Mouse (Mus musculus) urinary bladder, postnatal 4 days (tissue): Measurements from ENCODE around the gene Trem3.

ENCODE experiments used
- DNase-seq, 2 experiments: peaks; one replicate each; pipeline ENCODE4 v3.0.0; 2021 to 2022; ENCODE audit warnings: low spot score in 2 of 2

Trem3 gene

DNA sequence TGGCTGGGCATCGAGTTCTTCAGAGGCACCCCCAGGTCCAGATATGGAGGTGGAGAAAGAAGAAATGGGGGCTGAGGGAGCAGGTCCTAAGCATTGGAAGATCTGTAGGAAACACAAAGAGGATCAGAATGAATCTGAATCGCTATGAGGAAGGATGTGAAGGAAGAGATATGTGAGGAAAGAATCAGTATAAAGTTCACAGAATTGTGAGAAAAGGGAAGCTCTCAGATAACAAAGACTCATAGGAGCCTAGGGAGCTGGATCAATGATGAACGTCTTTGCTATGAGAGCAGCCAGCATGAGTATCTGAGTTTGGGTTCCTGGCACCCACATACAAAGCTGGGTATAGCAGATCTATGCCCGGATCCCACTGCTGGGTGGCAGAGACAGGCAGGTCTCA lies 22.3 kb downstream of the Trem3 start:
- DNase-seq, result no peak

DNA sequence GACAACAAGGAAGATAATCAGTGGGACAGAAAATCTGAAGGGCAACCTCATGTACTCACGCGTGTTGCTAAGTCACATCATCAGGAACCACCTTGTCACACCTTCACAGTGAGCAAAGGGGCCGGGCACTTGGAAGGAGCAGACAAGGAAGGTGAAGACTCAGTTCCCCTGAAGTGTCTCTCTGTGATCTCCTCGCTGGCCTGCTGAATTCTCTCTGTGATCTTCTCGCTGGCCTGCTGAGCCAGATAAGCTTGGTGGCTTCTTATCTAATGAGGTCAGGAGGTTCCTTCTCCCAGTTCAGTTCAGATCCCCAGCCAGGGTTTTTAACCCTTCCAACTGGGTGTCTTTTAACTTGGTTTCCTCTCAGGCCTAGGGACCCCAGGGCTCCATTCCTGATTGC lies 24.6 kb downstream of the Trem3 start:
- no peak for DNase-seq

DNA sequence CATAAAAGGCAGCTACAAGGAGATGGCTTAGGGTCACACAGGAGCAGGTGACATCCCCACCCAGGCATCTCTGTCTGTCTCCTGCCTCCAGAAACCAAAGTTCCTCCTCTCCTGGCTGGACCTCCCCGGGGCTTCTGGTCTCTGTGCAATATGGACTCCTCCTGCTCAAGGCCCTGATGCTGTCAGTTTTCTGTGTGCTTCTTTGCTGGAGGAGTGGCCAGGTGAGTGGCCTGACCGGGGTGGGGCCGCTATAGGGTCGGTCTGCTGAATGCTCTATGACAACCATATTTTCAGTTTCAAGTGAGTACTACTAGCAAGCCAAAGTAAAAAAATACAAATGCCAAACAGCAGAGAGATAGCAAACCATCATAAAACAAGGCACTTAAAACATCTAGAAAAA lies 25.0 kb downstream of the Trem3 start:
- DNase-seq, result no peak

DNA sequence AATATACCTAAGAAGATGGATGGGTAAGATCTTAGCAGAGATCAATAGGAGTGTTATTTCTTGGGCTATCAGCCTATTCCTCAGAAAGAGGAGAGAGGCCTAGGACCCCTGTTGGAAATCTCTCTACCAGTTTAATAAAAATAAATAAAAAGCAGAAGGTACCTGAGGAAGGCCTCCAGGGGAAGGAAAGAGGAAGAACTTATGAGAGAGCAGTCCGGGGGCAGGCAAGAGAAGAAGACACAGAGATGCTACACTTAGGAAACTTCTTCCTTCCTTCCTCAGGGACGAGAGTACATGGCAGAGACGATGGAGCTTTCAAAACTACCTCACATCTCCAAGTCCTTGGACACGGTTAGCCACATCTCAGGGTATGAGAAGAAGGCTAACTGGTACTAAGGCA lies 26.5 kb downstream of the Trem3 start:
- DNase-seq, result no peak

DNA sequence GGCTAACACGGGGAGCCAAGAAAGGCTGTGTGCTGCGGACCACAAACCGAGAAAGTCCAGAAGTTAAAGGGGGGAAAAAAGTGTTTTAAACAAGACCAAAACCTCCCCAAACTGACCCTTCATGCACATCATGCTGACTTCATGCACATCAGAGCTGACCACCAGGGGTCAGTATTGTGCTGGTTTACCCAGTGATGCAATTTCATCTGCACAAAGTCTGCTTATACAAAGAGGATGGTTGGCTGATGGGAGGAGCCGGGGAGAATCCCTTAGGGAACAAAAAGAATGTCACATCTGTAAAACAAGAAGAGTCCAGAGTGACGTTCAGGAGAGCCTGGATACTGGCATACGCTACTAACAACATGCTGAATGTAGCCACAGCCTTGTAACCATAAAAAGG lies 27.3 kb downstream of the Trem3 start:
- DNase-seq, result peak; percentile 36 to 76

DNA sequence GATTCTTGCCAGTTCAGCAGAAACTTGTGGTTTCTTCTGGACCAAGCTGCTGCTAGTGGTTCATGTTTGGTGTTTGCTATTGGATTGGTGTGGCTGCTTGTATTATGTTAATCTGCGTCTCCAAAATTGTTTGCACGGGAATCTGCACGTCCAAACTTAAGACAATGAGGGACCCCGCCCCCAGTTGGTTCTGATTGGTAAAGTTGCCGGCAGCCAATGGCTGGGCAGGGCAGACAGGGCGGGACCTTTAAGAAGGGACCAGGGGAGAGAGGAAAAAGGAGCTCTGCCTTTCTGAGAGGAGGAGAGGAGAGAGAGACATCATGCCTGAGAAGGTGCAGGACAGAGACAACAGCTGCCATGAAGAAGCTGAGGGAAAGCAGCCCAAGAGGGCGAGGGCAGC lies 28.2 kb downstream of the Trem3 start:
- DNase-seq, result no peak

DNA sequence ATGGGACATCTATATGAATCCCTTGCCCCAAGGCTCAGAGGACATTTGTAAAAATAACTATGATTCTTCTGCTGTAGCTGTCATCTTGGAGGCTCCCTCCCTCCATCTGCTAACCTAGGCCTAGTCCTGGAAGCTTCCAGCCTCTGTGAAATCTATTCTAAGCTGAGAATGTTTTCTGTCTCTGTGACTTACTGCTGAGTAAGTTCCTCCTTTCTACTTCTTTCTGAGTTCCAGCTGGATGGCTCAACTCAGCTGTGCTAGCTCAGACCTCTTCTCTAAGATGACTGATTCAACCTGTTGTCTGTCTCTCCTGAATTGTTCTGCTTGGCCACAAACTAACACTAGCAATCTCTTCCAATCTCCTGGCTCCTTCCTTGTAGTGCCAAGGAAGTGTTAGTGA lies 30.8 kb downstream of the Trem3 start:
- no peak for DNase-seq

DNA sequence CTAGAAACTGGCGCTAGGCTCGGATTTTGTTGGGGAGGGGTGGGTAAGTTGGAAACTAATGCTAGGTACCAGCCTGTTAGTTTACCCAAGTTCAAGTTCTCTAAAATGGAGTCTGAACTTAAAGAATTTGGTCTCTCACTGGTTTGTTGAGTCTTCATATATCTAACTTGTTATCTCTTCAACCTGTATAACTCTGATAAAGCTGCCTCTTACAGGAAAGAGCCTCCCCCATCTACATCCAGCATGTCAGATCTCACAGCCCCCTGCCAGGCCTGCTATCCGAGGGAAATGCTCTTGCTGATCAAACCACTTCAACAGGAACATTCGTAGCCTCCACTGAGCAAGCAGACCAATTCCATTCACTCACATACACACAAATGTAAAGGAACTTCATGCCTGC lies 31.4 kb downstream of the Trem3 start:
- DNase-seq, result no peak

DNA sequence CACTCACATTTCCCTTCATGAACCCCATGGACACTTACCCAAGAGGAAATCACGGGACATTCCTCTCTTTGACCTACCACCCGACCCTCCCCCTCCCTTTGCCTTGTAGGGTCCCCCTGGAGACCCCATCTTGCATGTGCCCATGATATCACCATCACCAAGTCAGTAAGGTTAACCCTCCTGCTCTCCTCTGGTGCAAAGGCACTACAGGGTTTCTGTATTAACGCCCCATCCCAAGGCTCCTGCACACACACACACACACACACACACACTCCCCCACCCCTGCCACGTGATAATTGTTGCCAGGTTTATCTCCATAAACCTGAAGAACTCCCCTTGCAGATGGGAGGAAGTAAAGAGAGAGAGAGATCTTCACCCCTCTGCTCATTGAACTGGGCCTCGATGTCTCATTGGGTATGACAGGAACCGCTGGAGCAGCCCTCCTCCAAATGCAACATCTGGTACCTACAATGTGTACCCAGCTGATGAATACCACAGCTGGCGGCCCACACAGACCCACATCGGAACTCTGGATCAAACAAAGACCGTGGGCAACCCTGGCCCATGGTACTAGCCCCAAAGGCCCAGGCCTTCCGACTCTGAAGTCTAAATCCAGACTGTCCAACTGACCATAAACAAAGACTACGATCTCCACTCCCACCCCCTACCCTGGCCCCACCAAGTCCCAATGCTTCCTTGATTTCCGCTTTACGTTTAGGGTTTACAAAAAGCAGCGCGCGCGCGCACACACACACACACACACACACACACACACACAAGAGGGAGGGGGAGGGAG lies 33.6 kb downstream of the Trem3 start:
- DNase-seq, result no peak

DNA sequence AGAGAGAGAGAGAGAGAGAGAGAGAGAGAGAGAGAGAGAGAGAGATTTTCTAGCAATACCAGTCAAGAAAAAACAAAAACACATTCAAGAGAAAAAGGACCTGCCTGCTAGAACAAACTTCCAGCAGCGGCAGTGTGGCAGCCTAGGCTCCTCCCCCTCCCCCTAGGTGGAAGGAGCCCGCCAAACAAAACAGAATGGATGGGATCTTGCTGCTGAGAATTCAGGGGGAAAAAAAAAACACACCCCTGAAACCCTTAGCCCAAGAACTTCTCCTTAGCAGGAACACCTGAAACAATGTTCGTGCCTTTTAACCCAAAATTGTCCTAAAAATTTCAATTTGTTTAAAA lies 34.1 kb downstream of the Trem3 start:
- no peak for DNase-seq

DNA sequence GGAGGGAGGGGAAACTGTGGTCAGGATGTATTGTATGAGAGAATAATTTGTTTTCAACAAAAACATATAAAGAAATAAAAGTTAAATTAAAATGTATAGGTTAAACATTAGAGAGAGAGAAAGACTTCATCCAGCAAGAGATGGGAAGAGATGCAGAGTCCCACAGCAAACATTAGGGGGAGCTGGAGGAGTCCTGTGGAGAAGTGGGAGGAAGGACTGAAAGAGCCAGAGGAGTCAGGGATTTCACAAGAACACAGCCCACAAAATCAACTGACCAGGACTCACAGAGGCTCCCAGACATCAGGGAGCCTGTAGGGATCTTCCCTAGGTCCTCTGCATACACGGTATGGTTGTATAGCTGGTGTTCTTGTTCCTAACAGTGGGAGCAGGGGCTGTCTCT lies 39.2 kb downstream of the Trem3 start:
- no peak for DNase-seq

DNA sequence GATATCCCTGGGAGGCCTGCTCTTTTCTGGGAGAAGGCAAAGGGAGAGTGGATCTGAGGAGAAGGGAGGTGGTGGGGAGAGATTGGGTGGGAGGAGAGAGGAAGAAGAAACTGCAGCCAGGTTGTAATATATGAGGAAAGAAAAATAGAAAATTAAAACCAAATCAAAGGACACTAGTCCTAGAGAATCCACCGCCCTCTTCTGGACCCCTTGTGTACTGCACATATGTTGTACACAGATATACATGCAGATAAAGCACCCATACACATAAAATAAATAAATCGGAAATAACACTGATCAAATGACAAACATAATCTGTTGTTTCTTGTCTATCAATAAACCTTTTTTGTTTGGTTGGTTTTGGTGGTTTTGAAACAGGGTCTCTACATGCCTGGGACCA lies 39.7 kb downstream of the Trem3 start:
- no peak for DNase-seq

DNA sequence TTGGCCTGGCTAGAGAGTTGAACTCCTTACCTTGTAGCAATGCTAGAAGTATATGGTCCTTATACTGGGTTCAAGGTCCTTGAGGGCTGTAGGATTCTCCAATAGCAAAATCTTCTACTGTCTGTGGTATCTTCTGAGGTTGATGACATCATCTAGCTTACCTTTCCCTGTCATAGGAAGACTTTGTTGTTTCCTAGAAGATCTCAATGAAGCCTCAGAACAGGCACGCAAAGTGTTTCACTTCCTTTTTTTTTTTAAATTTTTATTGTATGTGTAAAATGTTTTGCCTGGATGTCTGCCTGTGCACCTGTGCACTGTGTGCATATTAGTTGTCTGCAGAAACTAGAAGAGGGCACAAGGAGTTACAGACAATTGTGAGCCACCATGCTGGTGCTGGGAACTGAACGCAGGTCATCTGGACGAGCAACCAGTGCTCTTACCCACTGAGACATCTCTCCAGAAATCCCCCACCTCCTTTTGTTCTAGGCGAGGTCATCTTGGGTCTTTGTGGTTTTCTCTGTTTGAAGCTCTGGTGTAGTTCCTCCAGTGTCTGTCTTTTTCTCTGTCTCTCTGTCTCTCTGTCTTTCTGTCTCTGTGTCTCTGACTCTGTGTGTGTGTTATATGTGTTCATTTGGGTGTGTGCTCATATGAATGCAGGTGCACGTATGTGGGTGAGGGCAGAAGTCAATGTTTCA lies 46.1 kb downstream of the Trem3 start:
- DNase-seq, result no peak

DNA sequence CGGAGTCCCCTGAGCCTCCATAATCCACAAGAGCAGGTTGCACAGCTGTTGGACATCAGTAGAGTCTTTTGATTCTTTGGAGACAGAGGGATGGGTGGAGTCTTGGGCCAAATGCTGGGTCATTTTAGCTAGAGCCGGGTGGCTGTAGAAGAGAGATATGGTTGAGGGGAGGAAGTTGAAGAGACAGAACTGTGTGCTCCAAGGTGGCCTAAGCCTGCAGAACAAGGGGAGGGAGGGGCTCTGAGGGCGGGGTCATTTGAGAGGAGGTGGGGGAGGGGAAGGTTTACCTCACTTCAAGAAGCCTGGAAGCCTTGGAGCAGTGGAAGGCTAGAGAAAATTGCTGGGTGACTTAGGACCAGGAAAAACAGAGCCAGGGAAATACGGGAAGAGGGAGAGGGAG lies 51.6 kb downstream of the Trem3 start, which contains the start of gene Treml2:
Gene Treml2 (plus strand): TSS at position 296 of the 400 bp plus-strand sequence.
- DNase-seq, result no peak

DNA sequence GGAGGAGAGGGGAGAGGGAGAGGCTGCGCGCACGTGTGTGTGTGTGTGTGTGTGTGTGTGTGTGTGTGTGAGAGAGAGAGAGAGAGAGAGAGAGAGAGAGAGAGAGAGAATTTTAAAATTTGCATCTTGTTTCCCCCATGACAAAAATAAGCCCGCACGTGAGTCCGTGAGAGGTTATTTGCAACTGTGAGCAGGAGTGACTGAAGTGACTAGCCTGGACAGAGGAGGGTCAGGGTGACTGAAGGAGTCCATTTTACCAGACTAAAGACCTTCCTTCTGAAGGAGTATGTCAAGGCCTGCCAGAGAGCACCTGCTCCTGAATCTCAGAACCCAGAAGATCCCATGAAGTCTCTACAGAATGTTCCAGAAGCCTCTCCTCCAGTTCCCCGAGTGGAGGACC lies 52.2 kb downstream of the Trem3 start:
- DNase-seq, result no peak

DNA sequence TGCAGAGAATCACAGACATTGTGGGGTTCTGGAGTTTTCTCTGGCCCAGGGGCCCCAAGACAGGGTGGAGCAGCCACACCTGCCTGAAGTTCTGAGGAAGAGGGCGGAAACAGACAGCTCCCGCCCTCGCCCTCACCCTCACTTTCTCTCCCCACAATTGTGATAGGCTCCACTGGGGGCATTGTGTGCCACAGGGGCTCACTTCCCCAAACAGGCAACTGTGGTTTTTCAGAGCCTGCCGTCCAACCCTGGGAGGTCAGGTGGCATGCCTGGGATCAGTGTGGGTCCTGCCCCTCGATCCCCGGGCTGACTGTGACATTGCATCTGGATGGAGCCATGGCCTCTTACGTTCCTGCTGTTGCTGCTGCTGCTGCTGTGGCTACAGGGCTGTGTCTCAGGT lies 52.6 kb downstream of the Trem3 start:
- DNase-seq, result no peak

DNA sequence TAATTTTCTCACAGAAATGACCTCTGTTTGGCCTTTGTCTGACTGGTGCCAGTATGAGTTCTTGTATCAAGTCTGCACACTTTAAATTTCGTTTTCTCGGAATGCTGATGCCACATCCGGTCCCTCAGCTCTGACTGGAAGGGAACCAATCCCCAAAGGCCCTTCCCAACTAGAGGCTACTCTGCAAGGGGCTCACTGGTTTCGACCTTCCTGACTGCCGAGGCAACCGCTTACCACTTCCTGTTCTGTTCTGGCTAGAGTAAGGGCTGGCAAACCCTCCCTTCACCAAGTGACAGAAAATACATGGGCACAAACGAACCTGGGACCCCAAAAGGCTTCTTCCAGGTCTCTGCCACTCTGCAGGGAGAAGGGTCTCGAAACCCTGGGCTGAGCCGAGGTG lies 53.3 kb downstream of the Trem3 start:
- DNase-seq, result no peak

DNA sequence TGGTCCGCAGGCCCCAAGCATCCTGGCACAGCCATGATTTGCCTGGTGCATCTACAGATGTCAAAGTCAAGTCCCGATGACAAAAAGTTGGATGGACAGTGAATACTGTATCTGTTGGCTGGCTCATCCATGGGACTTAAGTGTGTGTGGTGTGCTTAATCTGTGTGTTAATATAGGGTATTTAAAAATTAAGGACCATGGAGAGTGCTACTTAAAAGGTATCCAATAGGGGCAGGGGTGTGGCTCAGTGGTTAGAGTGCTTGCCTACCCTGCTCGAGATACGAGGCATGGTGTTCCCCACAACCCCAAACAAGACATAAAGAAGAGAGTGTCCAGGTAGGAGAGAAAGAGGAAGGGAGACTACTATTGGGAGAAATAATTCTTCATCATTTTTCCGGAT lies 54.2 kb downstream of the Trem3 start:
- no peak for DNase-seq
